Mouse (Mus musculus): Measurements from ENCODE around the gene Kdm1a. TPM values are rescaled to one million over a fixed set of nuclear protein-coding genes. Genes with fewer than 3 reads are reported as not detected.
A peak's percentile ranks its signal among the peaks of the same experiment; 100 is the strongest.

Kdm1a gene
- polyA plus RNA-seq, 1 experiment from 2014 or later = 38.9 TPM

- 93% methylated on average over 6 of the region's 6 CpGs for WGBS (ENCODE audit: insufficient replicate concordance)
- ATAC-seq (replicated peaks; ENCODE audit: insufficient number of reproducible peaks, low FRiP score, low TSS enrichment) = no peak
- Histone ChIP-seq H3K27me3 (ENCODE audit: control insufficient read depth, insufficient read depth, low read length) (no peaks in the 10 kb centered on the region), H3K36me3 (ENCODE audit: control insufficient read depth, insufficient read depth, low read length) (peaks cover 33% of the 10 kb centered on the region), H3K4me1 (ENCODE audit: control insufficient read depth, insufficient read depth, low read length) (no peaks in the 10 kb centered on the region), H3K9ac (ENCODE audit: low read depth, low read length) (no peak overlapping the region), H3K4me3 (ENCODE audit: low read depth, low read length) (no peak overlapping the region), H3K27ac (ENCODE audit: low read depth, low read length) (no peak overlapping the region), H3K4me2 (no peak overlapping the region), H3K9me3 (replicated peaks; ENCODE audit: control insufficient read depth, low read length) (no peaks in the 10 kb centered on the region)
Measured at GRCm38 (mm10) chr4:136562755-136563154, 39.8 kb downstream of the Kdm1a start.

- H3K4me2 ChIP-seq = no peak overlapping the region
- H3K4me1 ChIP-seq (ENCODE audit: control insufficient read depth, insufficient read depth, low read length) = no peaks in the 10 kb centered on the region
- H3K27me3 ChIP-seq (ENCODE audit: control insufficient read depth, insufficient read depth, low read length) = no peaks in the 10 kb centered on the region
- no peak for ATAC-seq (replicated peaks; ENCODE audit: insufficient number of reproducible peaks, low FRiP score, low TSS enrichment)
- WGBS (ENCODE audit: insufficient replicate concordance) = 89% methylated on average over 8 of the region's 8 CpGs
- H3K9me3 ChIP-seq (replicated peaks; ENCODE audit: control insufficient read depth, low read length) = no peaks in the 10 kb centered on the region
- H3K9ac ChIP-seq (ENCODE audit: low read depth, low read length) = no peak overlapping the region
- no peak overlapping the region for H3K27ac ChIP-seq (ENCODE audit: low read depth, low read length)
- H3K36me3 ChIP-seq (ENCODE audit: control insufficient read depth, insufficient read depth, low read length) = peaks cover 30% of the 10 kb centered on the region
- no peak overlapping the region for H3K4me3 ChIP-seq (ENCODE audit: low read depth, low read length)
Measured at GRCm38 (mm10) chr4:136560270-136560991, 42.1 kb downstream of the Kdm1a start.

- 93% methylated on average over 2 of the region's 2 CpGs for WGBS (ENCODE audit: insufficient replicate concordance)
- no peak for ATAC-seq (replicated peaks; ENCODE audit: insufficient number of reproducible peaks, low FRiP score, low TSS enrichment)
- H3K4me2 ChIP-seq = no peak overlapping the region
- H3K4me3 ChIP-seq (ENCODE audit: low read depth, low read length) = no peak overlapping the region
- H3K4me1 ChIP-seq (ENCODE audit: control insufficient read depth, insufficient read depth, low read length) = no peaks in the 10 kb centered on the region
- H3K9me3 ChIP-seq (replicated peaks; ENCODE audit: control insufficient read depth, low read length) = no peaks in the 10 kb centered on the region
- H3K36me3 ChIP-seq (ENCODE audit: control insufficient read depth, insufficient read depth, low read length) = peaks cover 34% of the 10 kb centered on the region
- H3K27me3 ChIP-seq (ENCODE audit: control insufficient read depth, insufficient read depth, low read length) = no peaks in the 10 kb centered on the region
- H3K27ac ChIP-seq (ENCODE audit: low read depth, low read length) = no peak overlapping the region
- no peak overlapping the region for H3K9ac ChIP-seq (ENCODE audit: low read depth, low read length)
Measured at GRCm38 (mm10) chr4:136559690-136560089, 42.8 kb downstream of the Kdm1a start.

- H3K4me3 ChIP-seq (ENCODE audit: low read depth, low read length) = no peak overlapping the region
- H3K36me3 ChIP-seq (ENCODE audit: control insufficient read depth, insufficient read depth, low read length) = peaks cover 30% of the 10 kb centered on the region
- no peak for ATAC-seq (replicated peaks; ENCODE audit: insufficient number of reproducible peaks, low FRiP score, low TSS enrichment)
- H3K9me3 ChIP-seq (replicated peaks; ENCODE audit: control insufficient read depth, low read length) = no peaks in the 10 kb centered on the region
- H3K4me1 ChIP-seq (ENCODE audit: control insufficient read depth, insufficient read depth, low read length) = no peaks in the 10 kb centered on the region; the same call in 1 of the 2 replicates
- H3K9ac ChIP-seq (ENCODE audit: low read depth, low read length) = no peak overlapping the region
- WGBS (ENCODE audit: insufficient replicate concordance) = 87% methylated on average over 2 of the region's 2 CpGs
- H3K27me3 ChIP-seq (ENCODE audit: control insufficient read depth, insufficient read depth, low read length) = no peaks in the 10 kb centered on the region
- H3K27ac ChIP-seq (ENCODE audit: low read depth, low read length) = no peak overlapping the region
- no peak overlapping the region for H3K4me2 ChIP-seq
Measured at GRCm38 (mm10) chr4:136557638-136558037, 44.9 kb downstream of the Kdm1a start.

- ATAC-seq (replicated peaks; ENCODE audit: insufficient number of reproducible peaks, low FRiP score, low TSS enrichment) = no peak
- Histone ChIP-seq H3K36me3 (ENCODE audit: control insufficient read depth, insufficient read depth, low read length) (peaks cover 29% of the 10 kb centered on the region), H3K4me2 (no peak overlapping the region), H3K9ac (ENCODE audit: low read depth, low read length) (no peak overlapping the region), H3K27ac (ENCODE audit: low read depth, low read length) (no peak overlapping the region), H3K4me1 (ENCODE audit: control insufficient read depth, insufficient read depth, low read length) (peaks cover 11% of the 10 kb centered on the region), H3K4me3 (ENCODE audit: low read depth, low read length) (no peak overlapping the region), H3K9me3 (replicated peaks; ENCODE audit: control insufficient read depth, low read length) (no peaks in the 10 kb centered on the region), H3K27me3 (ENCODE audit: control insufficient read depth, insufficient read depth, low read length) (no peaks in the 10 kb centered on the region)
- WGBS (ENCODE audit: insufficient replicate concordance) = 50% methylated on average over 1 of the region's 1 CpGs
Measured at GRCm38 (mm10) chr4:136553108-136553507, 49.4 kb downstream of the Kdm1a start.

GRCm38 (mm10) chr4:136548381-136548801 lies 54.1 kb downstream of the Kdm1a start:
- H3K9ac ChIP-seq (ENCODE audit: low read depth, low read length) = no peak overlapping the region
- H3K27ac ChIP-seq (ENCODE audit: low read depth, low read length) = peak overlapping the region; percentile 65
- ATAC-seq (replicated peaks; ENCODE audit: insufficient number of reproducible peaks, low FRiP score, low TSS enrichment) = peak; percentile 52; the same call in 1 of the 2 replicates
- no peak overlapping the region for H3K4me3 ChIP-seq (ENCODE audit: low read depth, low read length)
- 55% methylated on average over 1 of the region's 1 CpGs for WGBS (ENCODE audit: insufficient replicate concordance)
- H3K4me1 ChIP-seq (ENCODE audit: control insufficient read depth, insufficient read depth, low read length) = peaks cover 19% of the 10 kb centered on the region
- H3K9me3 ChIP-seq (replicated peaks; ENCODE audit: control insufficient read depth, low read length) = no peaks in the 10 kb centered on the region
- no peak overlapping the region for H3K4me2 ChIP-seq
- no peaks in the 10 kb centered on the region for H3K27me3 ChIP-seq (ENCODE audit: control insufficient read depth, insufficient read depth, low read length)
- H3K36me3 ChIP-seq (ENCODE audit: control insufficient read depth, insufficient read depth, low read length) = peaks cover 33% of the 10 kb centered on the region

- no peak for ATAC-seq (replicated peaks; ENCODE audit: insufficient number of reproducible peaks, low FRiP score, low TSS enrichment)
- Histone ChIP-seq H3K4me1 (ENCODE audit: control insufficient read depth, insufficient read depth, low read length) (peaks cover 19% of the 10 kb centered on the region), H3K4me2 (no peak overlapping the region), H3K27ac (ENCODE audit: low read depth, low read length) (no peak overlapping the region), H3K9me3 (replicated peaks; ENCODE audit: control insufficient read depth, low read length) (no peaks in the 10 kb centered on the region), H3K9ac (ENCODE audit: low read depth, low read length) (no peak overlapping the region), H3K27me3 (ENCODE audit: control insufficient read depth, insufficient read depth, low read length) (no peaks in the 10 kb centered on the region), H3K4me3 (ENCODE audit: low read depth, low read length) (no peak overlapping the region), H3K36me3 (ENCODE audit: control insufficient read depth, insufficient read depth, low read length) (peaks cover 35% of the 10 kb centered on the region)
- WGBS (ENCODE audit: insufficient replicate concordance) = 78% methylated on average over 1 of the region's 1 CpGs
Measured at GRCm38 (mm10) chr4:136547721-136548120, 54.8 kb downstream of the Kdm1a start.

GRCm38 (mm10) chr4:136546279-136547045 lies 56.1 kb downstream of the Kdm1a start:
- H3K4me2 ChIP-seq = no peak overlapping the region
- no peak for ATAC-seq (replicated peaks; ENCODE audit: insufficient number of reproducible peaks, low FRiP score, low TSS enrichment)
- H3K4me1 ChIP-seq (ENCODE audit: control insufficient read depth, insufficient read depth, low read length) = peaks cover 19% of the 10 kb centered on the region
- no peaks in the 10 kb centered on the region for H3K9me3 ChIP-seq (replicated peaks; ENCODE audit: control insufficient read depth, low read length)
- 65% methylated on average over 3 of the region's 3 CpGs for WGBS (ENCODE audit: insufficient replicate concordance)
- no peak overlapping the region for H3K27ac ChIP-seq (ENCODE audit: low read depth, low read length)
- H3K9ac ChIP-seq (ENCODE audit: low read depth, low read length) = no peak overlapping the region
- H3K27me3 ChIP-seq (ENCODE audit: control insufficient read depth, insufficient read depth, low read length) = no peaks in the 10 kb centered on the region
- H3K36me3 ChIP-seq (ENCODE audit: control insufficient read depth, insufficient read depth, low read length) = peaks cover 28% of the 10 kb centered on the region
- H3K4me3 ChIP-seq (ENCODE audit: low read depth, low read length) = no peak overlapping the region

All from heart, embryonic 11.5 days (tissue).